Mouse (Mus musculus) frontal cortex, postnatal 10 days (tissue): ENCODE measurements at regions not wholly inside any gene's neighbourhood (a gene's known extent, or its start where the extent isn't known, plus 50 kb on each side); places are given as distances from the start of the nearest gene placed in this dataset.
A peak's percentile ranks its signal among the peaks of the same experiment; 100 is the strongest.

ENCODE experiments used
- DNase-seq, 2 experiments: peaks; one replicate each; pipeline ENCODE4 v3.0.0; 2022; ENCODE audit warnings: low spot score in 2 of 2, mixed read lengths in 1 of 2

- DNase-seq: no peak
Measured at GRCm38 (mm10) chr3:120898931-120899330, 272.6 kb downstream of the Rwdd3 start.

- no peak for DNase-seq
Measured at GRCm38 (mm10) chr3:120898258-120898657, 273.2 kb downstream of the Rwdd3 start.

- no peak for DNase-seq
Measured at GRCm38 (mm10) chr3:120897758-120898157, 273.7 kb downstream of the Rwdd3 start.

- DNase-seq: no peak
Measured at GRCm38 (mm10) chr3:120897221-120897620, 274.3 kb downstream of the Rwdd3 start.

- DNase-seq: peak; percentile 50 to 63
Measured at GRCm38 (mm10) chr3:120886063-120886841, 285.2 kb downstream of the Rwdd3 start.

GRCm38 (mm10) chr3:120885401-120885800 lies 286.1 kb downstream of the Rwdd3 start:
- no peak for DNase-seq

GRCm38 (mm10) chr3:120884189-120884588 lies 287.3 kb downstream of the Rwdd3 start:
- DNase-seq: no peak

- no peak for DNase-seq
Measured at GRCm38 (mm10) chr3:120883650-120884049, 287.8 kb downstream of the Rwdd3 start.

- no peak for DNase-seq
Measured at GRCm38 (mm10) chr3:120879409-120879808, 292.1 kb downstream of the Rwdd3 start.

- DNase-seq: no peak
Measured at GRCm38 (mm10) chr3:120875740-120876139, 295.8 kb downstream of the Rwdd3 start.

- no peak for DNase-seq
Measured at GRCm38 (mm10) chr3:120865036-120865435, 306.5 kb downstream of the Rwdd3 start.

GRCm38 (mm10) chr3:120861641-120862040 lies 309.9 kb downstream of the Rwdd3 start:
- DNase-seq: no peak

GRCm38 (mm10) chr3:120858281-120858680 lies 313.2 kb downstream of the Rwdd3 start:
- DNase-seq: no peak

GRCm38 (mm10) chr3:120854322-120854721 lies 317.2 kb downstream of the Rwdd3 start:
- no peak for DNase-seq

- DNase-seq: no peak
Measured at GRCm38 (mm10) chr3:120843623-120844022, 327.9 kb downstream of the Rwdd3 start.

GRCm38 (mm10) chr3:120823536-120823935 lies 348.0 kb downstream of the Rwdd3 start:
- no peak for DNase-seq

- no peak for DNase-seq
Measured at GRCm38 (mm10) chr3:120811901-120812300, 359.6 kb downstream of the Rwdd3 start.

- DNase-seq: no peak
Measured at GRCm38 (mm10) chr3:120810527-120810926, 361.0 kb downstream of the Rwdd3 start.

GRCm38 (mm10) chr3:120810048-120810447 lies 361.4 kb downstream of the Rwdd3 start:
- DNase-seq: no peak

- DNase-seq: peak; percentile 6 to 10
Measured at GRCm38 (mm10) chr3:120786659-120787058, 384.8 kb downstream of the Rwdd3 start.

GRCm38 (mm10) chr3:120781486-120781885 lies 390.0 kb downstream of the Rwdd3 start:
- DNase-seq: no peak

- DNase-seq: no peak
Measured at GRCm38 (mm10) chr3:120779091-120779490, 392.4 kb downstream of the Rwdd3 start.

- DNase-seq: no peak
Measured at GRCm38 (mm10) chr3:120774951-120775350, 396.5 kb downstream of the Rwdd3 start.

- no peak for DNase-seq
Measured at GRCm38 (mm10) chr3:120761681-120762080, 409.8 kb downstream of the Rwdd3 start.
